Mouse (Mus musculus) G1E (cell line): ENCODE measurements around the gene Spg7. TPM values are rescaled to one million over a fixed set of nuclear protein-coding genes. Genes with fewer than 3 reads are reported as not detected.
"Not testable (repeated sequence)": the region's sequence is repeated elsewhere in the genome, so short reads cannot be mapped to it uniquely, and the experiment has no call there.

ENCODE experiments used
- ATAC-seq: 2 replicates; pipeline ENCODE4 v1.8.0; 2016; ENCODE audit warnings: mild to moderate bottlenecking; ENCODE audit not compliant: insufficient number of reproducible peaks, poor library complexity, low FRiP score, severe bottlenecking; ENCODE audit errors: extremely low read depth
- DNase-seq: peaks from one replicate; pipeline ENCODE4 v3.0.0; 2012; ENCODE audit warnings: low spot score
- H3K27me3 ChIP-seq: 2 replicates; pipeline ENCODE4 v1.6.1; 2012; ENCODE audit warnings: mild to moderate bottlenecking, low read length, inconsistent platforms; ENCODE audit not compliant: insufficient read depth
- H3K36me3 ChIP-seq: replicated peaks from 2 replicates; pipeline ENCODE3; 2012; ENCODE audit warnings: mild to moderate bottlenecking, inconsistent platforms
- H3K4me1 ChIP-seq: 2 replicates; pipeline ENCODE4 v1.6.1; 2012; ENCODE audit warnings: low read depth, low read length, inconsistent platforms, mixed read lengths; ENCODE audit not compliant: insufficient read depth
- H3K4me3 ChIP-seq: 2 replicates; pipeline ENCODE4 v1.5.1; 2012; ENCODE audit warnings: low read depth, mild to moderate bottlenecking, inconsistent platforms, low read length, moderate library complexity, mixed read lengths
- H3K9me3 ChIP-seq: replicated peaks from 2 replicates; pipeline ENCODE4 v1.6.1; 2012; ENCODE audit warnings: inconsistent platforms
- CTCF ChIP-seq: IDR thresholded peaks from 2 replicates; pipeline ENCODE4 v1.5.1; 2012; ENCODE audit warnings: low read depth, low read length, inconsistent platforms, mixed read lengths
- GATA1 ChIP-seq: IDR thresholded peaks from 2 replicates; pipeline ENCODE4 v1.6.1; 2012; ENCODE audit warnings: borderline replicate concordance, low read length, inconsistent platforms, mixed read lengths
- GATA2 ChIP-seq: IDR thresholded peaks from 2 replicates; pipeline ENCODE4 v1.6.1; 2012; ENCODE audit warnings: low read depth, low read length, inconsistent platforms, borderline replicate concordance
- POLR2AphosphoS5 ChIP-seq: IDR thresholded peaks from 2 replicates; pipeline ENCODE4 v1.6.1; 2012; ENCODE audit warnings: low read depth, low read length, inconsistent platforms; ENCODE audit not compliant: insufficient replicate concordance
- TAL1 ChIP-seq: conservative IDR thresholded peaks from 2 replicates; pipeline ENCODE4 v1.6.1; 2012; ENCODE audit warnings: low read depth, low read length, inconsistent platforms, mixed read lengths
- polyA plus RNA-seq: library from polyadenylated mRNA; stranded (reverse); fragments of >175 nt; gene quantifications from 2 replicates; pipeline ENCODE4 v1.2.3, GENCODE M21; 2012
- total RNA-seq, 2 experiments: library from RNA; stranded (forward) in 1 of 2; stranded (reverse) in 1 of 2; fragments of 200-1000 nt in 1 of 2; fragments of >200 nt in 1 of 2; fragmentation: Nextera tagmentation in 1 of 2; gene quantifications; 2 replicates each; pipeline ENCODE4 v1.2.3; 2014 to 2017

Gene Spg7
- total and polyA plus RNA-seq, 3 experiments = 11.7 to 40.2 (median 20.9) TPM

DNA sequence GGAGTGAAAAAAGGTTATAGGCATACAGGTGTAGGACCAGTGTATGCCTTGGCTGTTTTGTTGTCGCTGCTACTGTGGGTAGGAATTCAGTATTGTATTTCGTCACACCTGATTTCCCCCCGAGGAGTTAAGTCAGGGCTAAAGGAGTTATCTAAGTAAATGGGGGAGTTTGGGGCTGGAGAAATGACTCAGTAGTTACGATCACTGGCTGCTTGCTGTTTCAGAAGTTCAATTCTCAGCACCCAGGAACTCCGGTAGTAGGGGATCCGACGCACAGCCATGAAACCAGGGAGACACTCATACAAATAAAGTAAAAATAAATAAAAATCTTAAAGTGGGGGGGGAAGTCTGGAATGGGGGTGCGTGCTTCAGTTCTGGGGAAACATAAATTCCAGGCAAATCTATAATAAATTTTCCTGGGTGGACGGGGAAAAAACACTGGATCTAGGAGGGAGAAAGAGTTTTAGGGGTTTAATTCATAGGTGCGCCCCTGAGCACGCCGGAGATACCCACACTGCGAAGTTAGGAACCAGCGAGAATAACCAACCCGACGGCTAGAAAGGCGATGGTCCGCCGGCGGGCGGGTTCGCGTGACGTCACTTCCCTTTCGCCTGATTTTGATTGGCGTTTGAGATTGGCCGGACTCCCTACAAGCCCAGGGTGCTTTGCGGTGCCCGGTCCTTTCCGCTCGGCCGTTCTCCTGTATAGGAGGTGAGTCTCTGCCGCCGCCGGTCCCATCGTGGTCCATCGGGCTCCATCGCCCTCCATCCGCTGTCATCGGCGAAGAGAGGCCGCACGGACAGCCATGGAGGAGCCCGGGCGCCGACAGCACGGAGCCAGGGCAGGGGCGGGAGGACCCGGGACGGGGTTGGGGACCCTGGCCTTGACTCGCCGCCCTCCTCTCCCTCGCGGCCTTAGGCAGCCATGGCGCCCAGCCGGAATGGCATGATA lies 39.3 kb downstream of the Spg7 start, which contains the start of gene Rpl13:
Rpl13 (plus strand) TSS at position 616 of the 951 bp plus-strand sequence.
- H3K36me3 ChIP-seq = peaks cover 55% of the 10 kb centered on the region
- peak; percentile 95 for DNase-seq
- H3K4me1 ChIP-seq = peaks cover 35% of the 10 kb centered on the region
- H3K27me3 ChIP-seq = no peaks in the 10 kb centered on the region
- TF ChIP-seq GATA1 (no peak), TAL1 (no peak), CTCF (no peak), POLR2AphosphoS5 (no peak; the same call in 1 of the 2 replicates), GATA2 (no peak)
- H3K4me3 ChIP-seq = peak within 1 kb of the TSS; percentile 90
- no peaks in the 10 kb centered on the region for H3K9me3 ChIP-seq
- ATAC-seq = peak; percentile 91

- not testable (repeated sequence) for H3K9me3 ChIP-seq, H3K27me3 ChIP-seq, DNase-seq, ATAC-seq
- peaks cover 46% of the 10 kb centered on the region for H3K36me3 ChIP-seq
- H3K4me3 ChIP-seq = peak overlapping the region; percentile 90
- H3K4me1 ChIP-seq = peaks cover 31% of the 10 kb centered on the region
These were observed 40.1 kb downstream of the Spg7 start for GRCm38 (mm10) chr8:123102855-123103254.

GRCm38 (mm10) chr8:123103285-123103684 lies 40.5 kb downstream of the Spg7 start:
- peak overlapping the region; percentile 90 for H3K4me3 ChIP-seq
- H3K27me3 ChIP-seq = no peaks in the 10 kb centered on the region
- DNase-seq = no peak
- peaks cover 27% of the 10 kb centered on the region for H3K4me1 ChIP-seq
- H3K9me3 ChIP-seq = no peaks in the 10 kb centered on the region
- no peak for TF ChIP-seq TAL1
- TF ChIP-seq POLR2AphosphoS5 = 0 out of 2 replicates have a peak, but pooled peaks have one; percentile 45
- H3K36me3 ChIP-seq = peaks cover 43% of the 10 kb centered on the region
- ATAC-seq = no peak

- DNase-seq (no peak), ATAC-seq (no peak)
- Histone ChIP-seq H3K27me3 (no peaks in the 10 kb centered on the region), H3K9me3 (no peaks in the 10 kb centered on the region), H3K4me3 (peak overlapping the region; percentile 90), H3K4me1 (peaks cover 23% of the 10 kb centered on the region), H3K36me3 (peaks cover 39% of the 10 kb centered on the region)
- TF ChIP-seq GATA2 (no peak), POLR2AphosphoS5 (0 out of 2 replicates have a peak, but pooled peaks have one; percentile 43)
These were observed 41.5 kb downstream of the Spg7 start for GRCm38 (mm10) chr8:123104046-123104767.

- H3K4me3 ChIP-seq = no peak overlapping the region
- peaks cover 33% of the 10 kb centered on the region for H3K36me3 ChIP-seq
- no peak for ATAC-seq
- no peaks in the 10 kb centered on the region for H3K27me3 ChIP-seq
- no peak for DNase-seq
- peaks cover 25% of the 10 kb centered on the region for H3K4me1 ChIP-seq
- TF ChIP-seq GATA1 (no peak), POLR2AphosphoS5 (peak; percentile 85; the same call in 1 of the 2 replicates)
- no peaks in the 10 kb centered on the region for H3K9me3 ChIP-seq
These were observed 43.0 kb downstream of the Spg7 start for GRCm38 (mm10) chr8:123105553-123106326.

DNA sequence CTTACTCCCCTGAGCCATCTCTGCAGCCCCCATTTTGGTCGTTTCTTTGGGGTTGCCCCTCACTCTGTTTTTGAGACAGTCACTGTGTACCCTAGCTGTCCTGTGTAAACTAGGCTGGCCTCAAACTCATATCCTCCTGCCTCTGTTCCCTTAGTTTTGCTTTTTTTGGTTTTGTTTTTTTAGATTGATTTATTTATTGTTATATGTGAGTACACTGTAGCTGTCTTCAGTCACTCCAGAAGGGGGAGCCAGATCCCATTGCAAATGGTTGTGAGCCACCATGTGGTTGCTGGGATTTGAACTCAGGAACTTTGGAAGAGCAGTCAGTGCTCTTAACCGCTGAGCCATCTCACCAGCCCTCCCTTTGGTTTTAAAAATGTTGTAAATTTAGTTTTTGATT lies 43.8 kb downstream of the Spg7 start:
- Histone ChIP-seq H3K4me3 (no peak overlapping the region), H3K4me1 (peaks cover 30% of the 10 kb centered on the region), H3K9me3 (no peaks in the 10 kb centered on the region), H3K36me3 (peaks cover 33% of the 10 kb centered on the region), H3K27me3 (no peaks in the 10 kb centered on the region)
- no peak for DNase-seq
- no peak for ATAC-seq
- no peak for TF ChIP-seq POLR2AphosphoS5
- TF ChIP-seq TAL1 = no peak
- no peak for TF ChIP-seq GATA1
- TF ChIP-seq GATA2 = no peak
- TF ChIP-seq CTCF = no peak
